Mouse (Mus musculus): ENCODE measurements around the gene Ndufs3. TPM values are rescaled to one million over a fixed set of nuclear protein-coding genes. Genes with fewer than 3 reads are reported as not detected.

Ndufs3 gene
- polyA plus RNA-seq, 1 experiment from 2014 or later: 190 TPM

GRCm38 (mm10) chr2:90877584-90878259 lies 26.9 kb downstream of the Ndufs3 start:
- no peak for DNase-seq (ENCODE audit: low spot score)
- Histone ChIP-seq H3K9ac (ENCODE audit: low read length) (no peak overlapping the region), H3K4me2 (ENCODE audit: low read depth, low read length, severe bottlenecking) (no peak overlapping the region), H3K4me3 (ENCODE audit: low read depth, low read length) (no peak overlapping the region), H3K4me1 (replicated peaks; ENCODE audit: control insufficient read depth, insufficient read depth, low read length) (no peaks in the 10 kb centered on the region), H3K27me3 (ENCODE audit: control insufficient read depth, insufficient read depth, low read length) (no peaks in the 10 kb centered on the region), H3K9me3 (ENCODE audit: control insufficient read depth, low read length) (no peaks in the 10 kb centered on the region), H3K36me3 (ENCODE audit: control insufficient read depth, insufficient read depth, low read length) (no peaks in the 10 kb centered on the region), H3K27ac (ENCODE audit: low read depth, low read length) (no peak overlapping the region)
- ATAC-seq (replicated peaks; ENCODE audit: low FRiP score): no peak
- WGBS: 89% methylated on average over 4 of the region's 5 CpGs

- Histone ChIP-seq H3K4me3 (ENCODE audit: low read depth, low read length) (no peak overlapping the region), H3K27ac (ENCODE audit: low read depth, low read length) (no peak overlapping the region), H3K9me3 (ENCODE audit: control insufficient read depth, low read length) (no peaks in the 10 kb centered on the region), H3K9ac (ENCODE audit: low read length) (no peak overlapping the region), H3K4me2 (ENCODE audit: low read depth, low read length, severe bottlenecking) (no peak overlapping the region), H3K4me1 (replicated peaks; ENCODE audit: control insufficient read depth, insufficient read depth, low read length) (no peaks in the 10 kb centered on the region), H3K36me3 (ENCODE audit: control insufficient read depth, insufficient read depth, low read length) (no peaks in the 10 kb centered on the region), H3K27me3 (ENCODE audit: control insufficient read depth, insufficient read depth, low read length) (no peaks in the 10 kb centered on the region)
- ATAC-seq (replicated peaks; ENCODE audit: low FRiP score): no peak
- WGBS: 69% methylated on average over 2 of the region's 2 CpGs
- no peak for DNase-seq (ENCODE audit: low spot score)
These were observed 29.4 kb downstream of the Ndufs3 start for GRCm38 (mm10) chr2:90875239-90875638.

- no peaks in the 10 kb centered on the region for H3K4me1 ChIP-seq (replicated peaks; ENCODE audit: control insufficient read depth, insufficient read depth, low read length)
- DNase-seq (ENCODE audit: low spot score) (no peak), ATAC-seq (replicated peaks; ENCODE audit: low FRiP score) (no peak)
- no peak overlapping the region for H3K9ac ChIP-seq (ENCODE audit: low read length)
- no peak overlapping the region for H3K4me2 ChIP-seq (ENCODE audit: low read depth, low read length, severe bottlenecking)
- no peaks in the 10 kb centered on the region for H3K9me3 ChIP-seq (ENCODE audit: control insufficient read depth, low read length)
- 81% methylated on average over 1 of the region's 1 CpGs for WGBS
- no peaks in the 10 kb centered on the region for H3K27me3 ChIP-seq (ENCODE audit: control insufficient read depth, insufficient read depth, low read length)
- no peak overlapping the region for H3K4me3 ChIP-seq (ENCODE audit: low read depth, low read length)
- no peak overlapping the region for H3K27ac ChIP-seq (ENCODE audit: low read depth, low read length)
- no peaks in the 10 kb centered on the region for H3K36me3 ChIP-seq (ENCODE audit: control insufficient read depth, insufficient read depth, low read length)
These were observed 30.6 kb downstream of the Ndufs3 start for GRCm38 (mm10) chr2:90874025-90874424.

- Histone ChIP-seq H3K4me3 (ENCODE audit: low read depth, low read length) (no peak overlapping the region), H3K27ac (ENCODE audit: low read depth, low read length) (no peak overlapping the region), H3K4me1 (replicated peaks; ENCODE audit: control insufficient read depth, insufficient read depth, low read length) (no peaks in the 10 kb centered on the region), H3K36me3 (ENCODE audit: control insufficient read depth, insufficient read depth, low read length) (no peaks in the 10 kb centered on the region), H3K27me3 (ENCODE audit: control insufficient read depth, insufficient read depth, low read length) (no peaks in the 10 kb centered on the region), H3K4me2 (ENCODE audit: low read depth, low read length, severe bottlenecking) (no peak overlapping the region), H3K9me3 (ENCODE audit: control insufficient read depth, low read length) (no peaks in the 10 kb centered on the region), H3K9ac (ENCODE audit: low read length) (no peak overlapping the region)
- no peak for ATAC-seq (replicated peaks; ENCODE audit: low FRiP score)
- 79% methylated on average over 8 of the region's 8 CpGs for WGBS
- no peak for DNase-seq (ENCODE audit: low spot score)
These were observed 33.3 kb downstream of the Ndufs3 start for GRCm38 (mm10) chr2:90871180-90871961.

- ATAC-seq (replicated peaks; ENCODE audit: low FRiP score): no peak
- no peak overlapping the region for H3K9ac ChIP-seq (ENCODE audit: low read length)
- no peaks in the 10 kb centered on the region for H3K9me3 ChIP-seq (ENCODE audit: control insufficient read depth, low read length)
- H3K4me2 ChIP-seq (ENCODE audit: low read depth, low read length, severe bottlenecking): no peak overlapping the region
- H3K27me3 ChIP-seq (ENCODE audit: control insufficient read depth, insufficient read depth, low read length): no peaks in the 10 kb centered on the region
- WGBS: 73% methylated on average over 4 of the region's 4 CpGs
- H3K27ac ChIP-seq (ENCODE audit: low read depth, low read length): no peak overlapping the region; the same call in 1 of the 2 replicates
- no peak for DNase-seq (ENCODE audit: low spot score)
- H3K4me1 ChIP-seq (replicated peaks; ENCODE audit: control insufficient read depth, insufficient read depth, low read length): no peaks in the 10 kb centered on the region
- H3K36me3 ChIP-seq (ENCODE audit: control insufficient read depth, insufficient read depth, low read length): no peaks in the 10 kb centered on the region; the same call in 1 of the 2 replicates
- H3K4me3 ChIP-seq (ENCODE audit: low read depth, low read length): no peak overlapping the region
These were observed 34.5 kb downstream of the Ndufs3 start for GRCm38 (mm10) chr2:90870136-90870601.

- peak; percentile 81 for ATAC-seq (replicated peaks; ENCODE audit: low FRiP score)
- 33% methylated on average over 3 of the region's 3 CpGs for WGBS
- no peak overlapping the region for H3K4me3 ChIP-seq (ENCODE audit: low read depth, low read length)
- no peak overlapping the region for H3K27ac ChIP-seq (ENCODE audit: low read depth, low read length)
- H3K9me3 ChIP-seq (ENCODE audit: control insufficient read depth, low read length): no peaks in the 10 kb centered on the region
- no peak overlapping the region for H3K9ac ChIP-seq (ENCODE audit: low read length)
- no peak overlapping the region for H3K4me2 ChIP-seq (ENCODE audit: low read depth, low read length, severe bottlenecking)
- peak; percentile 88 for DNase-seq (ENCODE audit: low spot score)
- H3K27me3 ChIP-seq (ENCODE audit: control insufficient read depth, insufficient read depth, low read length): no peaks in the 10 kb centered on the region
- peaks cover 4% of the 10 kb centered on the region; the same call in 1 of the 2 replicates for H3K36me3 ChIP-seq (ENCODE audit: control insufficient read depth, insufficient read depth, low read length)
- H3K4me1 ChIP-seq (replicated peaks; ENCODE audit: control insufficient read depth, insufficient read depth, low read length): no peaks in the 10 kb centered on the region
These were observed 38.1 kb downstream of the Ndufs3 start for GRCm38 (mm10) chr2:90866524-90866923.

- Histone ChIP-seq H3K4me3 (ENCODE audit: low read depth, low read length) (no peak overlapping the region), H3K27me3 (ENCODE audit: control insufficient read depth, insufficient read depth, low read length) (no peaks in the 10 kb centered on the region), H3K27ac (ENCODE audit: low read depth, low read length) (peak overlapping the region; percentile 21; the same call in 1 of the 2 replicates), H3K4me2 (ENCODE audit: low read depth, low read length, severe bottlenecking) (no peak overlapping the region), H3K9ac (ENCODE audit: low read length) (no peak overlapping the region), H3K4me1 (replicated peaks; ENCODE audit: control insufficient read depth, insufficient read depth, low read length) (no peaks in the 10 kb centered on the region), H3K36me3 (ENCODE audit: control insufficient read depth, insufficient read depth, low read length) (peaks cover 7% of the 10 kb centered on the region; the same call in 1 of the 2 replicates), H3K9me3 (ENCODE audit: control insufficient read depth, low read length) (no peaks in the 10 kb centered on the region)
- ATAC-seq (replicated peaks; ENCODE audit: low FRiP score): 0 out of 2 replicates have a peak, but pooled peaks have one; percentile 49
- no peak for DNase-seq (ENCODE audit: low spot score)
These were observed 40.4 kb downstream of the Ndufs3 start for GRCm38 (mm10) chr2:90864184-90864583.

GRCm38 (mm10) chr2:90861486-90861885 lies 43.1 kb downstream of the Ndufs3 start:
- H3K4me1 ChIP-seq (replicated peaks; ENCODE audit: control insufficient read depth, insufficient read depth, low read length): no peaks in the 10 kb centered on the region
- no peak overlapping the region for H3K4me3 ChIP-seq (ENCODE audit: low read depth, low read length)
- H3K4me2 ChIP-seq (ENCODE audit: low read depth, low read length, severe bottlenecking): no peak overlapping the region
- H3K27ac ChIP-seq (ENCODE audit: low read depth, low read length): no peak overlapping the region
- WGBS: 96% methylated on average over 2 of the region's 2 CpGs
- H3K36me3 ChIP-seq (ENCODE audit: control insufficient read depth, insufficient read depth, low read length): peaks cover 7% of the 10 kb centered on the region; the same call in 1 of the 2 replicates
- no peaks in the 10 kb centered on the region for H3K27me3 ChIP-seq (ENCODE audit: control insufficient read depth, insufficient read depth, low read length)
- H3K9ac ChIP-seq (ENCODE audit: low read length): no peak overlapping the region
- ATAC-seq (replicated peaks; ENCODE audit: low FRiP score): no peak
- H3K9me3 ChIP-seq (ENCODE audit: control insufficient read depth, low read length): no peaks in the 10 kb centered on the region
- no peak for DNase-seq (ENCODE audit: low spot score)

All from forebrain, embryonic 11.5 days (tissue).